Mouse (Mus musculus): ENCODE results near the gene Tshz3.

The Tshz3 gene

GRCm38 (mm10) chr7:36697856-36698588 is at the start of gene Tshz3:
Gene Tshz3, plus strand, starts transcription at chr7:36698118.
- in situ Hi-C loops (cut with MboI; ENCODE audit: low sequenced_read_pairs): no loop called here

DNA sequence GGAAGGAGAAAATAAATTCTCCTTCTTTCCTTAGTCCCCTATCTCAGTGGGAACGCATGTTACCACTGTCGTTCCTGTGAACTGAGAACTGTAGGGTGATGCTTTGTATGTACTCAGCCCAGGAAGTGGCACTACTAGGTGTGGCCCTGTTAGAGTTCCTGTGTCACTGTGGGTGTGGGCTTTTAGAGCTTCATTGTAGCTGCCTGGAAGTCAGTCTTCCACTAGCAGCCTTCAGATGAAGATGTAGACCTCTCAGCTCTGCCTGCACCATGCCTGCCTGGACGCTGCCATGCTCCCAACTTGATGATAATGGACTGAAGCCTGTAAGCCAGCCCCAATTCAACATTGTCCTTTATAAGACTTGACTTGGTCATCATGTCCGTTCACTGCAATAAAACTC is 42.0 kb upstream of the Tshz3 start:
- in situ Hi-C loops (cut with MboI; ENCODE audit: low sequenced_read_pairs): no loop called here

- in situ Hi-C loops (cut with MboI; ENCODE audit: low sequenced_read_pairs): no loop called here
These were observed 41.5 kb upstream of the Tshz3 start for GRCm38 (mm10) chr7:36656401-36656800.

GRCm38 (mm10) chr7:36658331-36658730 is 39.6 kb upstream of the Tshz3 start:
- in situ Hi-C loops (cut with MboI; ENCODE audit: low sequenced_read_pairs): no loop called here

DNA sequence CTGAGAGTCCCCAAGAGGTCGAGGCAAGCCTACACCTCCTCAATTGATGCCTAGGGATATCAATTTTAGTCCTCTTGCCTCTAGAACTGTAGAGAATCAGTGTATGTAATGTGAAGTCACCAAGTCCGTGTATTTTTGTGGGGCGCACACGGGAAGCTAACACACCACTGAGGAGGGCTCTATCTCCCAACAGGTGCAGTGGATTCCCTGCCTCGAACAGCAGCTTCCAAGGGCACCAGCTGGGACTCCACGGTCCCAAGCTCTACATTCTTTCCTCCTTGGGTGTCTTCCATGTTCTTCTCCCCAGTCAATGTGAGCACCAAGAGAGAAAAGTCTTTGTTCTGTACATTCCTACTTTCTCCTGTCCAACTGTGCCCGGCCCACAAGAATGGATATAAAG is 38.7 kb upstream of the Tshz3 start:
- in situ Hi-C loops (cut with MboI; ENCODE audit: low sequenced_read_pairs): no loop called here

DNA sequence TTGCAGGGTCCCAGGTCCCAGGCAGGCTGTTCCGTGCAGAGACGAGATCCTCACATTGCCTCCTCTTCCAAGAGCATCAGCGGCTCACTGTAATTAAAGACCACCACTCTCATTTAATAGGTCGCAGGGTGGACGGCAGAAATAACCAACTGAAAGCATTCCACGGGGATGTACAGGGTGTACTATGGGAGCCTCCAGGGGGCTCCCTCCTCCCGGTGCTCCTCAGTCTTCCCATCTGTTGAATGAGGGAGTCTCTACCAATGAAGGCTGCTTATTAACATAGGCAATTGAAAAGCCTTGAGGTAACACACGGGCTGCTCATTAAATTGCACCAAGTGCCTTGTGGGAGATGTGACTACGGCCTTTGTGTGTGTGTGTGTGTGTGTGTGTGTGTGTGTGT is 37.3 kb upstream of the Tshz3 start:
- in situ Hi-C loops (cut with MboI; ENCODE audit: low sequenced_read_pairs): no loop called here

- in situ Hi-C loops (cut with MboI; ENCODE audit: low sequenced_read_pairs): no loop called here
These were observed 34.5 kb upstream of the Tshz3 start for GRCm38 (mm10) chr7:36663431-36663830.

DNA sequence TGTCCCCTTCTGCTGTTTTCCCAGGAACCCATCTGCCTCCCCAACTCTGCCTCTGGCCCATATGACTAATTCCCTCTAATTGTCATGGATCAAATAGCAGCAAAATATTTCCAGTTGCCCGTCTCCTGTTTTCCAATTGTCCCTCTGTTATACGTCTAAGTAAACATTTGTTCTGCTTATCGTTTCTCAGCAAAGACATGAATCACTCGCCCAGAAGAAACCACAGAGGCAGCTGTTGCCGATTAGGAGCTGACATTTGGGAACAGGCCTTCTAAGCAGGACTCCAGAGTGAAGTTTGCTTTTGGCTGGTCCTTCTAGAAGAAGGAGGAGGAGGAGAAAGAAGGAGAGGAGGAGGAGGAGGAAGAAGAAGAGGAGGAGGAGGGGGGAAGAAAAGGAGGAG is 30.2 kb upstream of the Tshz3 start:
- in situ Hi-C loops (cut with MboI; ENCODE audit: low sequenced_read_pairs): no loop called here

- in situ Hi-C loops (cut with MboI; ENCODE audit: low sequenced_read_pairs): no loop called here
These were observed 19.9 kb upstream of the Tshz3 start for GRCm38 (mm10) chr7:36678031-36678430.

GRCm38 (mm10) chr7:36678510-36678909 is 19.4 kb upstream of the Tshz3 start:
- in situ Hi-C loops (cut with MboI; ENCODE audit: low sequenced_read_pairs): no loop called here

DNA sequence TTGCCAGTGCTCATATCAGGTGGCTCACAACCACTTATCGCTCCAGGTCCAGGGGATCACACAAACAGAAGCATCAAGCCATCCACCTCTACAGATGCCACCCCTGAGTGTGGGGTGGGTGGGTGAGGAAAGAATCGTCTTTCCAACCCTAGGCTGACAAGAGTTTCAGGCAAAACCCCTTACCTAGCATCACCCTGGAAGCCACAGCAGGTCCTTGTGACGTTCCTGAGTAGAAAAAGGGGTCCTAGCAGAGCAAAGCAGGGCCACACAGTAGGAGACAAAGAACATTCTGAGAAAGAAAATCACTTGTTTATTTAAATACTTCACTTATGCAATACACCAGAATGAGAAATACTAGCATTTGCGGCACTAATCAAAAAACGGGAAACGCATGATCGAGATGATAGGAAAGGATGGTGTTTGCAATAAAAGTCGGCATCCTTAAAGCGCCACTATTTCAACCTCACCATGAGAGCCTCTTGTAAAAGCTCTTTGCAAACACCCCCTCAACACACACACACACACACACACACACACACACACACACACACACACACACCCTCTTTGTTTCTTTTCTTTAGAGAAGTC is 18.8 kb upstream of the Tshz3 start:
- in situ Hi-C loops (cut with MboI; ENCODE audit: low sequenced_read_pairs): no loop called here

GRCm38 (mm10) chr7:36679866-36680458 is 18.0 kb upstream of the Tshz3 start:
- in situ Hi-C loops (cut with MboI; ENCODE audit: low sequenced_read_pairs): no loop called here

DNA sequence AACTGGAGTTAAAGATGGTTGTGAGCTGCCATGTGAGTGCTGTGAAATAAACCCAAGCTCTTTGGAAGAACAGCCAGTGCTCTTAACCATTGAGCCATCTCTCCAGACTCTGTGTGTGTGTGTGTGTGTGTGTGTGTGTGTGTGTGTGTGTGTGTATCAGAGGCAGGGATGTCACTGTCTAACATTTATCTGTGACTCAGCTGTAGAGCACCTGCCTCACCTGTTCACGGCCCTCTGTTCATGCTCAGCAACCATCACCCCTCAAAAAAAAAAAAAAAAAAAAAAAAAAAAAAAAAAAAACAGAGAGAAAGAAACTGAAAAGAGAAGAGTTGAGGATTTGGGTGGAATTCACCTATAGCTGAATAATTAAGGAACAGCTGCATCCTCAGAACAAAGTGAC is 10.4 kb upstream of the Tshz3 start:
- in situ Hi-C loops (cut with MboI; ENCODE audit: low sequenced_read_pairs): no loop called here

GRCm38 (mm10) chr7:36689049-36689793 is 8.7 kb upstream of the Tshz3 start:
- in situ Hi-C loops (cut with MboI; ENCODE audit: low sequenced_read_pairs): no loop called here

- in situ Hi-C loops (cut with MboI; ENCODE audit: low sequenced_read_pairs): no loop called here
These were observed 7.4 kb upstream of the Tshz3 start for GRCm38 (mm10) chr7:36690551-36690950.

GRCm38 (mm10) chr7:36691617-36692016 is 6.3 kb upstream of the Tshz3 start:
- in situ Hi-C loops (cut with MboI; ENCODE audit: low sequenced_read_pairs): no loop called here

DNA sequence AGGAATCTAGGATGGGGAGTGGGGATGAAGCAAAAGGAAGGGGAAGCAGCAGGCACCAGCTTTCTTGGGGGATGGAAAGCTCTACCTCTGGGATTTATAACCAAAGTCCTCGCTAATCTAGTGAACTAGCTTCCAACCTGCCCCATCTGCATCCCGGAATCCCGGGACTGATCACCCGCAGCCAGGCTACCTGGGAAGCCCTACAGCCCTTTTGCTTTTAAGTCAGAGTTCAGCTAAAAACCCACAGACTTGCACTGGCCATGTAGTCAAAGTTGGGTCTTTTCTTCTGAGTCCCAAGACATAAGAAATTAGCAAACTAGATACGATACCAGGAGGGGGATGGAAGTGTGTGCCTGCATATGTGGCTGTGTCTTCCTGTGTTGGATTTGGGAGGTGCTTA is 5.5 kb upstream of the Tshz3 start:
- in situ Hi-C loops (cut with MboI; ENCODE audit: low sequenced_read_pairs): no loop called here

- in situ Hi-C loops (cut with MboI; ENCODE audit: low sequenced_read_pairs): no loop called here
These were observed 4.8 kb upstream of the Tshz3 start for GRCm38 (mm10) chr7:36693081-36693480.

- in situ Hi-C loops (cut with MboI; ENCODE audit: low sequenced_read_pairs): no loop called here
These were observed 3.2 kb upstream of the Tshz3 start for GRCm38 (mm10) chr7:36694642-36695191.

DNA sequence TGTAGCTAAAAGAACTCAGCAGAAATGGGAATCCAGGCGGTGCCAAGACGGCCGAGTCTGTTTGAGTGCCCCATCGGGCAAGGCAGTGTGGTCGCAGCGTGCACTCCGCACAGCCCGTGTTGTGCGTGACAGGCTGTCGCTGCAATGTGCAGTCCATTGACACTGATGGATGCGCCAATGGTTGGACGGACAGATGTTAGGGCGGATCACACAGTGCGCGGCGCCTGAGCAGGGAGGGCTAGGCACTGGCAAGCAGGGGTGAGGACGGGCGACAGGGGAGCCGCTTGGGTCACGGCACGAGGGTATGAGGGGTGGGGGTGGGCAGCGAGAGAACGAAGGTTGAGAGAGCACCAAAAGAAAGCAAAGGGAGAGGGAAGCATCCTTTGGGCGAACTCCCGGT is 2.6 kb upstream of the Tshz3 start:
- in situ Hi-C loops (cut with MboI; ENCODE audit: low sequenced_read_pairs): no loop called here

GRCm38 (mm10) chr7:36695791-36696241 is 2.1 kb upstream of the Tshz3 start:
- in situ Hi-C loops (cut with MboI; ENCODE audit: low sequenced_read_pairs): no loop called here

All from CH12F3 (cell line).